Mouse (Mus musculus) MEL (cell line): ENCODE results near the gene Angptl8. TPM values are rescaled to one million over a fixed set of nuclear protein-coding genes. Genes with fewer than 3 reads are reported as not detected.

ENCODE experiments used
- DNase-seq: peaks from one replicate; pipeline ENCODE4 v3.0.0; 2011; ENCODE audit warnings: low read depth, low spot score
- H3K27ac ChIP-seq: 2 replicates; pipeline ENCODE4 v1.5.1; 2012; ENCODE audit warnings: low read depth, mild to moderate bottlenecking, control low read depth, low read length, moderate library complexity; ENCODE audit not compliant: control insufficient read depth
- H3K27me3 ChIP-seq, 2 experiments: fragments of 150-350 bp in 1 of 2; sonication (generic) in 1 of 2; 2 replicates each; pipeline ENCODE4 v1.6.1; 2012; ENCODE audit warnings: low read length in 2 of 2, mild to moderate bottlenecking in 2 of 2, improper control_type of control experiment in 1 of 2, moderate library complexity in 1 of 2; ENCODE audit not compliant: insufficient read depth in 2 of 2, control insufficient read depth in 1 of 2
- H3K36me3 ChIP-seq, 2 experiments: 2 replicates each; pipeline ENCODE4 v1.6.1; 2012 to 2014; ENCODE audit warnings: low read length in 2 of 2, improper control_type of control experiment in 1 of 2, inconsistent platforms in 1 of 2, mild to moderate bottlenecking in 1 of 2; ENCODE audit not compliant: insufficient read depth in 2 of 2, control insufficient read depth in 1 of 2
- H3K4me1 ChIP-seq, 2 experiments: fragments of 150-350 bp in 1 of 2; sonication (generic) in 1 of 2; 2 replicates each; pipeline ENCODE4 v1.6.1; 2012; ENCODE audit warnings: low read length in 2 of 2, improper control_type of control experiment in 1 of 2, mild to moderate bottlenecking in 1 of 2; ENCODE audit not compliant: insufficient read depth in 2 of 2, control insufficient read depth in 1 of 2
- H3K4me3 ChIP-seq, 2 experiments: fragments of 150-350 bp in 1 of 2; sonication (generic) in 1 of 2; 2 replicates each; pipeline ENCODE4 v1.5.1; 2012; ENCODE audit warnings: low read depth in 2 of 2, low read length in 2 of 2, mild to moderate bottlenecking in 2 of 2, moderate library complexity in 2 of 2, control low read depth in 1 of 2, improper control_type of control experiment in 1 of 2; ENCODE audit not compliant: control insufficient read depth in 1 of 2, insufficient read depth in 1 of 2
- H3K79me2 ChIP-seq: 2 replicates; pipeline ENCODE4 v1.6.1; 2012; ENCODE audit warnings: mild to moderate bottlenecking, low read length, moderate library complexity; ENCODE audit not compliant: control insufficient read depth, poor library complexity, insufficient read depth
- H3K9ac ChIP-seq: 2 replicates; pipeline ENCODE4 v1.6.1; 2012; ENCODE audit warnings: low read depth, mild to moderate bottlenecking, control low read depth, low read length, moderate library complexity; ENCODE audit not compliant: control insufficient read depth, poor library complexity, severe bottlenecking
- H3K9me3 ChIP-seq: fragments of 150-350 bp; sonication (generic); replicated peaks from 2 replicates; pipeline ENCODE4 v1.6.1; 2012; ENCODE audit warnings: mild to moderate bottlenecking, low read length, improper control_type of control experiment, moderate library complexity; ENCODE audit not compliant: insufficient read depth
- CHD1 ChIP-seq: IDR thresholded peaks from 2 replicates; pipeline ENCODE4 v1.6.1; 2012; ENCODE audit warnings: low read depth, mild to moderate bottlenecking, inconsistent platforms, low read length, improper control_type of control experiment
- CHD2 ChIP-seq: IDR thresholded peaks from 2 replicates; pipeline ENCODE4 v1.6.1; 2011; ENCODE audit warnings: low read length, improper control_type of control experiment
- E2F4 ChIP-seq: IDR thresholded peaks from 2 replicates; pipeline ENCODE4 v1.6.1; 2011; ENCODE audit warnings: low read depth, low read length, improper control_type of control experiment, borderline replicate concordance
- EP300 ChIP-seq, 2 experiments: IDR thresholded peaks; 2 replicates each; pipeline ENCODE4 v1.6.1; 2011; ENCODE audit warnings: improper control_type of control experiment in 2 of 2, low read length in 2 of 2, low read depth in 1 of 2, mild to moderate bottlenecking in 1 of 2
- GABPA ChIP-seq: IDR thresholded peaks from 2 replicates; pipeline ENCODE4 v1.6.1; 2012; ENCODE audit warnings: low read depth, mild to moderate bottlenecking, inconsistent platforms, low read length, improper control_type of control experiment, moderate library complexity
- GATA1 ChIP-seq: IDR thresholded peaks from 2 replicates; pipeline ENCODE4 v1.6.1; 2011; ENCODE audit warnings: low read depth, low read length, improper control_type of control experiment
- KAT2A ChIP-seq: conservative IDR thresholded peaks from 2 replicates; pipeline ENCODE4 v1.6.1; 2012; ENCODE audit warnings: low read depth, low read length, improper control_type of control experiment, inconsistent platforms
- MAZ ChIP-seq: IDR thresholded peaks from 2 replicates; pipeline ENCODE4 v1.6.1; 2012; ENCODE audit warnings: low read depth, mild to moderate bottlenecking, inconsistent platforms, low read length, improper control_type of control experiment
- NELFE ChIP-seq: IDR thresholded peaks from 2 replicates; pipeline ENCODE4 v1.6.1; 2011; ENCODE audit warnings: low read depth, low read length, improper control_type of control experiment
- POLR2AphosphoS2 ChIP-seq: IDR thresholded peaks from 2 replicates; pipeline ENCODE4 v1.6.1; 2011; ENCODE audit warnings: low read length, improper control_type of control experiment
- RAD21 ChIP-seq: IDR thresholded peaks from 2 replicates; pipeline ENCODE4 v1.6.1; 2011; ENCODE audit warnings: mild to moderate bottlenecking, low read depth, low read length, improper control_type of control experiment
- SMC3 ChIP-seq: IDR thresholded peaks from 2 replicates; pipeline ENCODE4 v1.6.1; 2011; ENCODE audit warnings: low read depth, low read length, improper control_type of control experiment
- TAL1 ChIP-seq: IDR thresholded peaks from 2 replicates; pipeline ENCODE4 v1.6.1; 2012; ENCODE audit warnings: mild to moderate bottlenecking, inconsistent platforms, low read length, moderate library complexity, mixed read lengths
- TCF12 ChIP-seq: IDR thresholded peaks from 2 replicates; pipeline ENCODE4 v1.6.1; 2014; ENCODE audit warnings: low read depth, mild to moderate bottlenecking, inconsistent platforms, low read length, improper control_type of control experiment, moderate library complexity
- UBTF ChIP-seq: IDR thresholded peaks from 2 replicates; pipeline ENCODE4 v1.6.1; 2012; ENCODE audit warnings: low read depth, mild to moderate bottlenecking, inconsistent platforms, low read length, improper control_type of control experiment, moderate library complexity, borderline replicate concordance; ENCODE audit not compliant: insufficient read depth
- USF1 ChIP-seq: IDR thresholded peaks from 2 replicates; pipeline ENCODE4 v1.6.1; 2014; ENCODE audit warnings: low read depth, mild to moderate bottlenecking, inconsistent platforms, low read length, improper control_type of control experiment, moderate library complexity
- USF2 ChIP-seq, 2 experiments: IDR thresholded peaks; 2 replicates each; pipeline ENCODE4 v1.6.1; 2011 to 2012; ENCODE audit warnings: improper control_type of control experiment in 2 of 2, low read length in 2 of 2, borderline replicate concordance in 1 of 2, inconsistent platforms in 1 of 2, low read depth in 1 of 2, mild to moderate bottlenecking in 1 of 2; ENCODE audit not compliant: insufficient read depth in 1 of 2
- ZMIZ1 ChIP-seq: IDR thresholded peaks from 2 replicates; pipeline ENCODE4 v1.6.1; 2012; ENCODE audit warnings: low read depth, mild to moderate bottlenecking, inconsistent platforms, low read length, improper control_type of control experiment, moderate library complexity
- ZNF384 ChIP-seq: IDR thresholded peaks from 2 replicates; pipeline ENCODE4 v1.6.1; 2012; ENCODE audit warnings: low read depth, mild to moderate bottlenecking, inconsistent platforms, low read length, improper control_type of control experiment
- polyA plus RNA-seq, 2 experiments: library from polyadenylated mRNA; stranded (reverse) in 1 of 2; unstranded in 1 of 2; fragments of >175 nt in 1 of 2; fragments of >200 nt in 1 of 2; gene quantifications; 2 replicates each; pipeline versions ENCODE4 v1.2.1 to v1.2.4; 2012; ENCODE audit warnings: low replicate concordance in 2 of 2, low read depth in 1 of 2; ENCODE audit not compliant: insufficient read length in 2 of 2, insufficient read depth in 1 of 2, missing spikeins in 1 of 2
- total RNA-seq: library from RNA; depleted of rRNA; stranded (reverse); fragments of 300-350 nt; gene quantifications from 2 replicates; pipeline ENCODE4 v1.2.3, GENCODE M21; 2012

The Angptl8 gene
- total and polyA plus RNA-seq, 3 experiments: 0.25 TPM; not detected in 2

GRCm38 (mm10) chr9:21847926-21848325, 12.6 kb downstream of the Angptl8 start:
- Histone ChIP-seq H3K4me3 (no peak overlapping the region), H3K9ac (no peak overlapping the region)
- no peak for TF ChIP-seq ZNF384
- no peak for TF ChIP-seq SMC3
- TF ChIP-seq NELFE: no peak
- TF ChIP-seq E2F4: no peak
- no peak for TF ChIP-seq KAT2A
- no peak for TF ChIP-seq GATA1
- TF ChIP-seq MAZ: no peak
- TF ChIP-seq USF2 (IDR thresholded peaks at IDR 0.05; ENCODE audit: borderline replicate concordance in 1 of 2, insufficient read depth in 1 of 2, low read depth in 1 of 2, low read length in 2 of 2): no peak
- no peak for TF ChIP-seq TAL1
- no peak for TF ChIP-seq GABPA
- TF ChIP-seq CHD1: no peak
- no peak for TF ChIP-seq CHD2
- no peak for TF ChIP-seq TCF12
- no peak for TF ChIP-seq POLR2AphosphoS2
- no peak for TF ChIP-seq USF1
- TF ChIP-seq UBTF: no peak
- TF ChIP-seq RAD21: no peak
- no peak for TF ChIP-seq ZMIZ1
- no peak for TF ChIP-seq EP300 (IDR thresholded peaks at IDR 0.05; ENCODE audit: low read depth in 1 of 2, low read length in 2 of 2)
- TF ChIP-seq, all 39 proteins: peak for 0
- Histone ChIP-seq H3K79me2 (no peaks in the 10 kb centered on the region; the same call in 1 of the 2 replicates), H3K36me3 (peaks cover 0 to 3% of the 10 kb centered on the region in 2 experiments; a peak in 1 of 4 replicates), H3K27ac (no peak overlapping the region), H3K9me3 (no peaks in the 10 kb centered on the region), H3K27me3 (no peaks in the 10 kb centered on the region), H3K4me1 (no peaks in the 10 kb centered on the region)
- DNase-seq: no peak
